Mouse (Mus musculus) forebrain, embryonic 15.5 days (tissue): Measurements from ENCODE around the gene Smg5. TPM values are rescaled to one million over a fixed set of nuclear protein-coding genes. Genes with fewer than 3 reads are reported as not detected.
A peak's percentile ranks its signal among the peaks of the same experiment; 100 is the strongest.
"Not testable (repeated sequence)": the region's sequence is repeated elsewhere in the genome, so short reads cannot be mapped to it uniquely, and the experiment has no call there.

Experiments used
- ATAC-seq: fragments of 200-750 bp; cut with Nextera tagmentation; replicated peaks from 2 replicates; pipeline ENCODE4 v1.8.0; 2017; ENCODE audit warnings: mild to moderate bottlenecking, moderate TSS enrichment, moderate library complexity
- H3K27ac ChIP-seq: fragments of 300-500 bp; sonication (generic); replicated peaks from 2 replicates; pipeline ENCODE4 v1.5.1; 2015; ENCODE audit warnings: mild to moderate bottlenecking, inconsistent platforms
- H3K27me3 ChIP-seq: fragments of 300-500 bp; sonication (generic); 2 replicates; pipeline ENCODE4 v1.6.1; 2015; ENCODE audit warnings: inconsistent platforms
- H3K36me3 ChIP-seq: fragments of 300-500 bp; sonication (generic); 2 replicates; pipeline ENCODE4 v1.6.1; 2015; ENCODE audit warnings: mild to moderate bottlenecking, inconsistent platforms
- H3K4me1 ChIP-seq: fragments of 300-500 bp; sonication (generic); 2 replicates; pipeline ENCODE4 v1.6.1; 2015; ENCODE audit warnings: inconsistent platforms
- H3K4me2 ChIP-seq: fragments of 300-500 bp; sonication (generic); replicated peaks from 2 replicates; pipeline ENCODE4 v1.6.1; 2015; ENCODE audit warnings: mild to moderate bottlenecking, inconsistent platforms
- H3K4me3 ChIP-seq: fragments of 300-500 bp; sonication (generic); 2 replicates; pipeline ENCODE4 v1.5.1; 2015; ENCODE audit warnings: mild to moderate bottlenecking, inconsistent platforms
- H3K9ac ChIP-seq: fragments of 300-500 bp; sonication (generic); replicated peaks from 2 replicates; pipeline ENCODE4 v1.6.1; 2015; ENCODE audit warnings: mild to moderate bottlenecking, inconsistent platforms
- H3K9me3 ChIP-seq: fragments of 300-500 bp; sonication (generic); 2 replicates; pipeline ENCODE4 v1.6.1; 2016; ENCODE audit warnings: inconsistent platforms
- WGBS: fragments of 180-500 bp; shearing (Covaris S2); methylation state at CpG from one replicate; pipeline ENCODE4 v1.1.7; 2015; ENCODE audit warnings: mixed read lengths; 5-methylcytosine and 5-hydroxymethylcytosine counted together
- polyA plus RNA-seq: library from polyadenylated mRNA; unstranded; fragments of >200 nt; fragmentation: Nextera tagmentation; extraction: Ambion mirVana; gene quantifications from 2 replicates; pipeline ENCODE4 v1.2.1, GENCODE M21; 2015

The Smg5 gene
- polyA plus RNA-seq, 1 experiment from 2014 or later: 59.8 TPM

DNA sequence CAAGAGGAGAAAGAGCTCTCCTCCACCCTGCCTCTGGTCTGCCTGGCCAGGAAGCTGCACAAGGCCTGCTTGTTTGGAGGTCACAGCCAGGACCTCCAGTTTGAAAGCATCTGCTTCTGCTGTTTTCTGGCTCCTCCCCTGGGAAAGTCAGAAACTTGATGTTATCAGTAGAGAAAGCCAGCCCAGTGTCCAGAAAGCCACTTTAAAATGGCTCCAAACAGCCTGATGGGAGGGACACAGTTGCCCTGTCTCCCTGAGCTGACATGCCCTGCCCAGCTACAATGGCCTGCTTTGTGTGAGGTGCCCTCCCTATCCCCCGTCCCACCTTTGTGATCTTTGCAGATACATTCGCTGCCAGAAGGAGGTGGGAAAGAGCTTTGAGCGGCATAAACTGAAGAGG is 23.9 kb downstream of the Smg5 start:
- ATAC-seq: no peak
- 66% methylated on average over 3 of the region's 3 CpGs for WGBS
- H3K36me3 ChIP-seq: peaks cover 70% of the 10 kb centered on the region
- H3K4me2 ChIP-seq: no peak overlapping the region
- no peak overlapping the region for H3K4me3 ChIP-seq
- no peak overlapping the region for H3K27ac ChIP-seq
- H3K27me3 ChIP-seq: 0 out of 2 replicates have a peak, but pooled peaks cover 3% of the 10 kb centered on the region
- H3K9ac ChIP-seq: no peak overlapping the region
- no peaks in the 10 kb centered on the region for H3K4me1 ChIP-seq
- H3K9me3 ChIP-seq: no peaks in the 10 kb centered on the region

DNA sequence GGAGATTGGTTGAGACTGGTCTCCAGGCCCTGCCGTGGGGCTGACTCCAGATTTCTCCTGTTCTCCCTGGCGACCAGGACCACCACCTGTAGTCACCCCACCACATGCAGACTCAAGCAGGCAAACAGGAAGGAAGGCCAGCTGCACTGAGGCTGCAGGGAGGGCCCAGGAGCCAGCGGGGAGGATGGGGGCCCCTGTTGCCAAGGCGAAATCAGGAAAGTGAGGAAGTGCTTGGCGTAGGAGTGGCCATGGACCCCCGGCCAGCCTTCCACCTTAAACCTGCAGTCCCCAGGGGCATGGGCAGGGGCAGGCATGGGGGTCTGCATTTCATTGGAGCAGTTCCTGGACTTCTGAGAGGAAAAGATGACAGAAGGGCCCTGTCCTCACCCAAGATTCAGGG is 25.0 kb downstream of the Smg5 start:
- no peak overlapping the region for H3K4me2 ChIP-seq
- ATAC-seq: no peak
- H3K9me3 ChIP-seq: no peaks in the 10 kb centered on the region
- no peak overlapping the region for H3K27ac ChIP-seq
- H3K27me3 ChIP-seq: peaks cover 8% of the 10 kb centered on the region; the same call in 1 of the 2 replicates
- H3K36me3 ChIP-seq: peaks cover 59% of the 10 kb centered on the region
- no peak overlapping the region for H3K4me3 ChIP-seq
- WGBS: 80% methylated on average over 6 of the region's 6 CpGs
- no peak overlapping the region for H3K9ac ChIP-seq
- no peaks in the 10 kb centered on the region for H3K4me1 ChIP-seq

DNA sequence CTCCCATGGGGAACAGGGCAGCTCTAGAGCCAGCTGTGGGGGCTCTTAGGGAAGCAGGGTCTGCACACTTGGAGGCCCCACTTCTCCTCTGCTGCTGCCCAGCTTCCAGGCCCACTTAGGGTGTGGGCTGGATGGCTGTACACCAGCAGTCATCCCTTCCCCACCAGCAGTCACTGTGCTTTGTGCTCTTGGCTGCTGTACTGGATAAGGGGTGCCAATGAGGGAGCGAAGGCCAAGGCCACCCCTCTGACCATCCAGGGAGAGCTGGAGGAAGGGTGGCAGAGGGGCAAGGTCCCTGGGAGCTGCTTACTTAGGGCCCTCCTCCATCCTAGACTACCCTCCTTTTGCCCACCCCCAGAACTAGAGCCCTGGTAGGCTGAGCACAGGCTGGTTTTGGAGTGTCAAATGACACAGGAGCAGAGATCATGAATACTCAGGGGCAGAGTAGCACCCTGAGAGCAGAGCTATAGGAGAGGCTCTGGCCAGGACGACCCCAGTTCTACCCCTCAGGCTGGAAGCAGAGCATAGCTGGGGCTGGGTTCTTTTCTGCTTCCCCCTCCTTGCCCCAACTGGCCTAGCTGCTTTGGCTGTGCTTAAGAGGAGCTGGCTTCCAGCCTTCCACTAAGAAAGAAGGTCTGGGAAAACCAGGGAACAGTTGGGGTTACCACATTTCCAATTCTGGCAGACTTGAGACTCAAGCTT is 25.7 kb downstream of the Smg5 start:
- no peak for ATAC-seq
- Histone ChIP-seq H3K9ac (no peak overlapping the region), H3K4me2 (no peak overlapping the region), H3K27ac (no peak overlapping the region), H3K9me3 (no peaks in the 10 kb centered on the region), H3K4me3 (no peak overlapping the region), H3K27me3 (peaks cover 9% of the 10 kb centered on the region; the same call in 1 of the 2 replicates), H3K4me1 (no peaks in the 10 kb centered on the region), H3K36me3 (peaks cover 53% of the 10 kb centered on the region)
- WGBS: 93% methylated on average over 2 of the region's 2 CpGs

DNA sequence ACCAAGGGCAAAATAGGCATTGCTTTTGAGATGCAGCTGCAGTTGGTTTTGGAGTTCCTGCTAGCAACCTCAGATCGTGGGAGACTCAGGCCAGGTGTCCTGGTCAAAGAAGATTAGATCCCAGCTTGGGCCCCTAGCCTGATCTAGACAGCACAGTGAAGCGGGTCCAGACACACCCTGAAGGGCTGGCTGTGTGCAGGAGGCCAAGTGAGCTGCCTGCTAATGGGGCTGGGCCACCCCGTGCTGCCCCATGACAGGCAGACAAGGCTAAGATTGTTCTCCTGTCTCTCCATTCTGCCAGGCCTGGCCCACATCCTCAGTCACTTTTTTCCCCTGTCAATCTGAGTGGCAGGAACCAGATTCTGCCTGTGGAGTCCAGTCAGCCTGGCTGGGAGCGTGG is 27.6 kb downstream of the Smg5 start:
- H3K9me3 ChIP-seq: no peaks in the 10 kb centered on the region
- peaks cover 36% of the 10 kb centered on the region for H3K36me3 ChIP-seq
- H3K27me3 ChIP-seq: peaks cover 9% of the 10 kb centered on the region; the same call in 1 of the 2 replicates
- no peak overlapping the region for H3K4me3 ChIP-seq
- no peak overlapping the region for H3K27ac ChIP-seq
- 50% methylated on average over 4 of the region's 4 CpGs for WGBS
- no peak overlapping the region for H3K4me2 ChIP-seq
- no peaks in the 10 kb centered on the region for H3K4me1 ChIP-seq
- no peak overlapping the region for H3K9ac ChIP-seq
- ATAC-seq: no peak

DNA sequence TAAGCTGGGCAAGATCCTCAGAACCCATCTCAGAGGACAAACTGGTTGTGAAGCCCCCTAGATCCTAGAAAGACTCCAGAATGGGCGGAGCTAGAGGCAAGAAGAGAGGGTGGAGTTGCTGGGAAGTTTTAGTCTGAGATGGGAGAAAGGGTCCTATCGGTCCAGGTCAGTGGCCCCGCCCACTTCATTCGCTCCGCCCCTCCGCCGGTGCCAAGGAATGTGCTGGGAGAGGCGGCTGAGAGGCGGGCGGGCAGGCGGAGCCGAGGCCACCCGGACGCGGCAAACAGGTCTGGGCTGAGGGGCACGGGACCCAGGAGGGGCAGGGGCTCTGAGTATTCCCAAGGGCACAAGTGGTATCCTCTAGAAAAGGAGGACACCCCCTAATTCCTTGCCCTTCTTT is 28.3 kb downstream of the Smg5 start, which contains the start of gene Paqr6:
Gene Paqr6, plus strand, starts transcription at position 248 of the 400 bp plus-strand sequence.
- no peak within 1 kb of the TSS for H3K27ac ChIP-seq
- 2% methylated on average over 16 of the region's 16 CpGs for WGBS
- H3K27me3 ChIP-seq: peaks cover 9% of the 10 kb centered on the region; the same call in 1 of the 2 replicates
- no peak for ATAC-seq
- H3K9ac ChIP-seq: no peak within 1 kb of the TSS
- no peaks in the 10 kb centered on the region for H3K9me3 ChIP-seq
- H3K4me1 ChIP-seq: no peaks in the 10 kb centered on the region
- peaks cover 30% of the 10 kb centered on the region for H3K36me3 ChIP-seq
- no peak within 1 kb of the TSS for H3K4me3 ChIP-seq
- 0 out of 2 replicates have a peak within 1 kb of the TSS, but pooled peaks have one; percentile 12 for H3K4me2 ChIP-seq

DNA sequence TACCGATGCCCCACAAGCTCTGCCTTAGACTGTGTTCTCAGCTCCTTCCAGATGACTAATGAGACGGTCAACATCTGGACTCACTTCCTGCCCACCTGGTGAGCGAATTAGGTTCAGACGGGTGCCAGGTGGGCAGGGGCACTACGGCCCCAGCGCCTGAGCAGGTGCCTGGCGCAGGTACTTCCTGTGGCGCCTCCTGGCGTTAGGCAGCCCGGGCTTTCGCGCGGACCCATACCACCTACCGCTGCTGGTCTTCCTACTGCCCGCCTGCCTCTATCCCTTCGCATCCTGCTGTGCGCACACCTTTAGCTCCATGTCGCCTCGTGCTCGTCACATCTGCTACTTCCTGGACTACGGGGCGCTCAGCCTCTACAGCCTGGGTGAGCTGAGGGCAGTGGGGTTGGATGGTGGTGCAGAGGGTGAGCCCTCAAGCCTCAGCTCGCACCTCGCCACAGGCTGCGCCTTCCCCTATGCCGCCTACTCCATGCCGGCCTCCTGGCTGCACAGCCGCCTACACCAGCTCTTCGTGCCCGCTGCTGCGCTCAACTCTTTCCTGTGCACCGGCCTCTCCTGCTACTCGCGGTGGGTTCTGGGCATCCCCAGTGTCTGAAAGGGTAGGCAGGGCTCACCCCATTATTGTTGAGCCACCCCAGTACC is 29.8 kb downstream of the Smg5 start:
- Histone ChIP-seq H3K4me3 (no peak overlapping the region), H3K9ac (no peak overlapping the region)

DNA sequence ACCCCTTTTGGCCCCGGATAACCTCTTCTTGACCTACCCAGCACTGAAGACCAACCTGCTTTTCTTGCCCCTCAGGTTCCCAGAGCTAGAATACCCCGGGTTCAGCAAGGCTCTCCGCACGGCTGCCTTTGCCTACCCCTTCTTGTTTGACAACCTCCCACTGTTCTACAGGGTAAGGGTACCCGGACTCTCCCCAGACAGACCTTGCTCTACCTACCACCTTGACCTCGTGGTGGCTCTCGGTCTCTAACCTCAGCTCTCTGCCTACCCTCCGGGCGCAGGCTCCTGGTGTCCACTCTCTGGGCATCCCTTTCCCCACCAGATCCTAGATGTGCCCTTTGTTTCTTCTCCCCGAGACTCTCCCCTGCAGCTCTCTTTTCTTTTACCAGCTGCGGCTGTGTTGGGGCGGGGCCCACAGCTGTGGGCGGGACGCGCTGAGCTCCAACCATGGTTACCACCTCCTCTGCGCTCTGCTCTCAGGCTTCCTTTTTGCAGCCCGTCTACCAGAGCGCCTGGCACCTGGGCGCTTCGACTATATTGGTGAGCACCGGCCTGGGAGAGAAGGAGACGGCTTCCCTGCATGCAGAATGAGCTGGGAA is 30.9 kb downstream of the Smg5 start:
- 2% methylated on average over 22 of the region's 22 CpGs for WGBS
- H3K4me1 ChIP-seq, H3K9me3 ChIP-seq, H3K27me3 ChIP-seq, H3K36me3 ChIP-seq: not testable (repeated sequence)
- ATAC-seq: peak; percentile 89
- Histone ChIP-seq H3K27ac (peak overlapping the region; percentile 80), H3K9ac (peak overlapping the region; percentile 43; the same call in 1 of the 2 replicates), H3K4me2 (peak overlapping the region; percentile 35), H3K4me3 (peak overlapping the region; percentile 35)

More for the DNA sequence above, 29.8 kb downstream of the Smg5 start:
- Histone ChIP-seq H3K4me1 (no peaks in the 10 kb centered on the region), H3K9me3 (no peaks in the 10 kb centered on the region), H3K27ac (no peak overlapping the region), H3K27me3 (peaks cover 9% of the 10 kb centered on the region; the same call in 1 of the 2 replicates), H3K36me3 (peaks cover 15% of the 10 kb centered on the region), H3K4me2 (peak overlapping the region; percentile 35; the same call in 1 of the 2 replicates)
- 43% methylated on average over 34 of the region's 34 CpGs for WGBS
- no peak for ATAC-seq

DNA sequence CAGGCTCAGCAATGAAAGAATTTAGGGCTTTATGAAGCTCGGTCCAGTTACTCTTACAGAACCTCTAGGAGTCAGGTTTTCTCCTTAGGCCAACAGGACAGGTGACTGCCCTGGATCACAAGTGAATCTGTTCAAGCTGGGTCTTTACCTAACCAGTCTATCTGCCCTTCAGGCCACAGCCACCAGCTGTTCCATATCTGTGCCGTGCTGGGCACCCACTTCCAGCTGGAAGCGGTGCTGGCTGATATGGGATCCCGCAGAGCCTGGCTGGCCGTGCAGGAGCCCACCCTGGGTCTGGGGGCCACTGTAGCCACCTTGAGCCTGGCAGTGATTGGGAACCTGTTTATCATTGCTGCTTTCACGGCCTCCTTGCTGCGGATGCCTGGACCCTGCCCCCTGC is 31.5 kb downstream of the Smg5 start:
- not testable (repeated sequence) for H3K27me3 ChIP-seq, H3K4me3 ChIP-seq, H3K36me3 ChIP-seq, H3K9me3 ChIP-seq, H3K9ac ChIP-seq, H3K27ac ChIP-seq, H3K4me2 ChIP-seq, H3K4me1 ChIP-seq
- ATAC-seq: 0 out of 2 replicates have a peak, but pooled peaks have one; percentile 24
- 45% methylated on average over 3 of the region's 7 CpGs for WGBS

DNA sequence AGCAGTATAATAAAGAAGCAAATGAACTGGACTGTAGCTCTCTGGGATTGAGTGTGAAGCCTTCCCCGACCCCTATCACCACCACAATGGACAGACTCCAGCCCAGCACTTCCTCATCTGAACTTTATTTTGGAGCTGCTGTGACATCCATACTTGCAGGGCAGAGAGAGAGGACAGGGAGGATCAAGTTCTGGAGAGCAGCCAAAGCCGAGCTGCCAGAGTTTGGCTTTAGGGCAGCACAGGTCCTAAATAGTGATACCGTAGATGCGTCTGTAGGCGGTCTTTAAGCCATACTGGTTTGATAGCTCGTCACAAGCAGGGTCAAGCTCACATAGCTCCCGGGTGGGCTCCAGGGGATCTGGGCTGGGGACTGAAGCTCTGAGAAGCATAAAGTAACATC is 32.5 kb downstream of the Smg5 start:
- not testable (repeated sequence) for H3K4me3 ChIP-seq, H3K36me3 ChIP-seq, H3K4me1 ChIP-seq, H3K27me3 ChIP-seq, ATAC-seq, H3K9me3 ChIP-seq, H3K27ac ChIP-seq, H3K4me2 ChIP-seq, H3K9ac ChIP-seq
- WGBS: 95% methylated on average over 7 of the region's 7 CpGs

DNA sequence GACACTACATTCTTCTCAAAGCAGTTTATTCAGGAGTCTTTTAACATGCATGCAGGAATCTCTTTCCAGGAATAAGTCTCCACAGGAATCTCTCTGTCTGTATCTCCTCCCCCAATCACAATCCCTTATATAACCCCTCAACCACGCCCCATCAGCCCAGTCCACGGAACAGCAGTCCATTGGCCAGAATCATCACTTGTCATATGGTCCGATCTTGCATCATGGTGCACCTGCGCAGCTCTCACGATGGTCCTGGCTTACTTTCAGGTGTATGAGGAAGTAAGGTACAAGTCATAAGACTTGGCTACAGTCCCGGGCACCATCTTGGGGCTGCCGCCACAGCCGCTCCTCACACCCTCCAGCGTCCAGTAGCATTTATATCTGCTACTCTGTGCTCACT is 36.6 kb downstream of the Smg5 start, which contains the start of gene Bglap3:
Gene Bglap3, minus strand, starts transcription at position 101 of the 400 bp plus-strand sequence.
- not testable (repeated sequence) for H3K9ac ChIP-seq, H3K27me3 ChIP-seq, ATAC-seq, H3K4me1 ChIP-seq, H3K4me3 ChIP-seq, H3K36me3 ChIP-seq, H3K4me2 ChIP-seq, H3K27ac ChIP-seq, H3K9me3 ChIP-seq
- 94% methylated on average over 9 of the region's 9 CpGs for WGBS

DNA sequence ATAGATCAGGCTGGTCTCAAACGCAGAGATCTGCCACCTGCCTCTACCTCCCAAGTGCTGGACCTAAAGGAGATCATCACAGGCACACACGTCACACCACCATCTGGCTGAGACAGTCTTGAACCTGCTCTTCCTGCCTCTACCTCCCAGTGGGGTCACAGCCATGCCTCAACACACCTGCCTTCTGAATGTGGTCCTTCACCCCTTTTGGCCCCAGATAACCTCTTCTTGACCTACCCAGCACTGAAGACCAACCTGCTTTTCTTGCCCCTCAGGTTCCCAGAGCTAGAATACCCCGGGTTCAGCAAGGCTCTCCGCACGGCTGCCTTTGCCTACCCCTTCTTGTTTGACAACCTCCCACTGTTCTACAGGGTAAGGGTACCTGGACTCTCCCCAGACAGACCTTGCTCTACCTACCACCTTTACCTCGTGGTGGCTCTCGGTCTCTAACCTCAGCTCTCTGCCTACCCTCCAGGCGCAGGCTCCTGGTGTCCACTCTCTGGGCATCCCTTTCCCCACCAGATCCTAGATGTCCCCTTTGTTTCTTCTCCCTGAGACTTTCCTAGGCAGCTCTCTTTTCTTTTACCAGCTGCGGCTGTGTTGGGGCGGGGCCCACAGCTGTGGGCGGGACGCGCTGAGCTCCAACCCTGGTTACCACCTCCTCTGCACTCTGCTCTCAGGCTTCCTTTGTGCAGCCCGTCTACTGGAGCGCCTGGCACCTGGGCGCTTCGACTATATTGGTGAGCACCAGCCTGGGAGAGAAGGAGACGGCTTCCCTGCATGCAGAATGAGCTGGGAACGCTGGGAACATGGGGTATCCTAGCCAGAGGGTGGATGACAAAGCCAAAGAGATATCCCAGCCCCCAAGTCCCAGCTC is 39.9 kb downstream of the Smg5 start:
- 9% methylated on average over 19 of the region's 19 CpGs for WGBS

More for the DNA sequence above, 39.9 kb downstream of the Smg5 start:
- not testable (repeated sequence) for H3K4me1 ChIP-seq, H3K27me3 ChIP-seq, H3K9me3 ChIP-seq, H3K36me3 ChIP-seq
- Histone ChIP-seq H3K4me2 (peak overlapping the region; percentile 18), H3K4me3 (peak overlapping the region; percentile 9; the same call in 1 of the 2 replicates), H3K9ac (peak overlapping the region; percentile 5; the same call in 1 of the 2 replicates), H3K27ac (peak overlapping the region; percentile 80)
- ATAC-seq: peak; percentile 94
